Comparison of ENCODE assay signal across 15 mouse cellular contexts in the genomic region with DNA sequence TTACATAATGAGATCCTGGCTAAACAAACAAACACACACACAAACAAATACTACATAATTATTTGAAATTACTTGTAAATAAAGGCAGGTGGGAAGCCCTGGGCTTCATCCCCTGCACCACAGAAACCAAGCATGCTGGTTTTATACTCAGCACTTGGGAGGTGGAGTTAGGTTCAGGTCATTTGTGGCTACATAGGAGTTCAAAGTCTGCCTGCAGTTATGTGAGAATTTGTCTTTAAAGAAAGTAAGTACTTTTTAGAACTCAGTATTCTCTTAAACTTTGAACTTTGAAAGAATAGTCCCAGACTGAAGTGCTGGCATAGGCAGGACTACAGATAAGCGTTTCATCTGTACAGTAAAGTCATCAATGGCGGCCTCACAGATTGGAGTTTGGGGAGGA.
"Had no signal": no experiment of that assay in that cellular context is flagged by ENCODE, and none has a peak within 500 bp of the region (broad histone marks: within the 10 kb centered on the region; RNA-seq: fewer than 3 reads in every experiment).

No protein-coding gene starts in this region.

- ATAC-seq: midbrain, embryonic 16.5 days had no signal

- DNase-seq: lung, adult 18-20 months; lung, embryonic 14.5 days; lung, postnatal 10 days; lung, postnatal 4 days; midbrain, embryonic 14.5 days; right cerebral cortex, postnatal 14 days; thymus, adult 2 months; thymus, postnatal 25 days; thymus, postnatal 4 days had no signal

- H3K4me3 ChIP-seq: midbrain, embryonic 10.5 days; midbrain, embryonic 12.5 days; neural tube, embryonic 12.5 days; stomach, embryonic 15.5 days had no signal

- H3K4me2 ChIP-seq: lung, embryonic 14.5 days; midbrain, embryonic 12.5 days; neural tube, embryonic 12.5 days; stomach, embryonic 15.5 days had no signal

- H3K9ac ChIP-seq: lung, embryonic 14.5 days; midbrain, embryonic 12.5 days; neural tube, embryonic 12.5 days; stomach, embryonic 15.5 days had no signal

- H3K27me3 ChIP-seq: midbrain, embryonic 12.5 days; neural tube, embryonic 12.5 days; stomach, embryonic 15.5 days had no signal

- H3K36me3 ChIP-seq: midbrain, embryonic 10.5 days; midbrain, embryonic 12.5 days; neural tube, embryonic 12.5 days; stomach, embryonic 15.5 days had no signal

- H3K9me3 ChIP-seq: midbrain, embryonic 10.5 days; midbrain, embryonic 12.5 days; neural tube, embryonic 12.5 days; stomach, embryonic 15.5 days had no signal

- H3K27ac ChIP-seq: midbrain, embryonic 10.5 days; midbrain, embryonic 12.5 days; neural tube, embryonic 12.5 days; stomach, embryonic 15.5 days; stomach, postnatal 0 days had no signal

- H3K4me1 ChIP-seq: midbrain, embryonic 12.5 days; neural tube, embryonic 12.5 days had no signal
